Mouse (Mus musculus): ENCODE data around the gene Msi2.

Msi2 gene

DNA sequence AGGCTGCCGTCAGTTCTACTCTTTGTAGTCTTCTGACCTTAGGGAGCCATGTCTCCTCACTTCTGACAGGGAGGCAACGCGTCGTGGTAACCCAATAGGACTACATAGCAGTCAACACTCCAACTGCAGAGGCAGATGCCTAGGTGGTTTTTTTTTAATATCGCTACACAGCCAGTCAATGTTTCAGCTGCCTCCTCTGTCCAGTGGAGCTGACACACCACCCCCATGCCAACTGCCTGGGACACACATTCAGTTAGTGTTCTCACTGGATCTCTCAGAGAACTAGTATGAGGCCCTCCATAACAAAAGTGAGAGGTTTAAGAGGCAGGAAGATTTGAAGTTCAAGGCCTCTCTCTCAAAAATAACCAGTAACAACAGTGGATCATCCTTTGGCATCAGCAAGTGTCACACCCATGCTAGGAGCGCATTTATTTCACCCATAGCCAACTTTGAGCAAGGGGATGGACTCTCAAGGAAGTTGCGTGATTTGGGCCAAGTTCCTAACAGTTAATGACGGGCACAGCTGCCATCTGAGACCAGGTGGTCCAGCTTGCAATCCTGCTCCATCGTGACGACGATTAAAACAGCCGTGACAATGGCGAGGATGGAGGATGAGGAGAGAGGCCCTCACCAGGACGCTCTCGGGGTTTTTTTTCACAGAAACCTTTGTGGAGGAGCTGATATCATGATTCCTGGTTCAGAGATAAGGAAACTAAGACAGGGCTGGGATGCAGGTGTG is 8.3 kb downstream of the Msi2 start:
- no peak for DNase-seq

GRCm38 (mm10) chr11:88707228-88707775 is 11.0 kb downstream of the Msi2 start:
- DNase-seq, result no peak

DNA sequence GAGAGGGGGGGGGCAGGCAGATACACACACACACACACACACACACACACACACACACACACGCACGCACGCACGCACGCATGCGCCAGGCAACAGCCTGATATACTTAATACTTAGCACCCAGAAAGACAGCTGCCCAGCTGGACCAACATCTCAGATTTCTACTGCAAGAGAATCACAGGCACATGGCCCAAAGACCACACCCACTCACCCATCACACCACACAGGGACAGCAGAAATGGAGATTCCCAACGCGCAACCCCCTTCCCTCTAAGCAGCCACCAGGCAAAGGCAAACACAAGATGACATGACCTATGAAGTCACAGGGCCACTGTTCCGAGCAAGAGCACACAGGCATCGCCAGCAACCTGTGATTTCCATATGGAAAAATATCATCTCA is 13.6 kb downstream of the Msi2 start:
- DNase-seq, result no peak

GRCm38 (mm10) chr11:88703220-88703619 is 15.1 kb downstream of the Msi2 start:
- DNase-seq, result no peak

GRCm38 (mm10) chr11:88701976-88702659 is 16.2 kb downstream of the Msi2 start:
- no peak for DNase-seq

DNA sequence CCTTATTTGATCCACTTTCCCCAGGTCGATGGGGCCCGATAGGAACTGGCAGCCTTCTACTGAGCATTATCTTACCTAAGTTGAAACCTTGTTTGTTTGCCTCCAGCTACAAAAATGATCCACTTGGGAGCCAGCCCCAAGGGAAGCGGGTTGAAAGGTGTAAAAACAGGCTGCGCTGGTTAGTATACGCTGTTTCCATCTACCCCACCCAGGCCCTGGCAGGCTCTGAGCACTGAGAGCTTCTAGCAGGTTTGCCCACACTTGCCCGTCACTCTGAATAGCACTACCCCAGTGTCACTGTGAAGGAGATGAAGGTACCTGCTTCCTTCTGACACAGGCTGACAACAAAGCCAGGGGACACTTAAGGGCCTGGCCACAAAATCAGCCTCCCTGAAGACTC is 17.3 kb downstream of the Msi2 start:
- DNase-seq, result no peak

DNA sequence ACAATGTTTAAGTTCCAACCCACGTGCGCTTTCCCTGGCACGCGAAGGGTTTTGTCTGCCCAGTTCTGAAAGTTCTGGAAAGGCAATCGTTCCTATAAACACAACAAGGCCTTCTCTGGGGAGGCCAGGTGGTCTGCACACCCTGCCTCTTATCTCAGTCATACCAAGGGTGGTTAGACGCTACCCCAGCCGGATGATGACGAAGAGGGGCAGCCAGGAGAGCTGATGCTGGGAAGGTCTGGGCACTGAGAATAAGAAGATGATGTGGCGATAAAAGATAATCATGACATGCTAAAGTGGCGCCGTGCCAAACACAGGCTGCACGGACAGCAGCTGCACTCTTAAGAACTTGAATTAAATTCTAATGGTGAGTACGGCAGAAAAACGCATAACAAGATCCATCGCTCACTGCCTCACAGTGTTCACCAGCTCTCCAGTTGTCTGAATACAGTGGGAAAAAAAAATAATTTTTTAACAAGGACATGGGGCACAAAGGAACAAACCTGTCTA is 18.1 kb downstream of the Msi2 start:
- DNase-seq, result no peak

DNA sequence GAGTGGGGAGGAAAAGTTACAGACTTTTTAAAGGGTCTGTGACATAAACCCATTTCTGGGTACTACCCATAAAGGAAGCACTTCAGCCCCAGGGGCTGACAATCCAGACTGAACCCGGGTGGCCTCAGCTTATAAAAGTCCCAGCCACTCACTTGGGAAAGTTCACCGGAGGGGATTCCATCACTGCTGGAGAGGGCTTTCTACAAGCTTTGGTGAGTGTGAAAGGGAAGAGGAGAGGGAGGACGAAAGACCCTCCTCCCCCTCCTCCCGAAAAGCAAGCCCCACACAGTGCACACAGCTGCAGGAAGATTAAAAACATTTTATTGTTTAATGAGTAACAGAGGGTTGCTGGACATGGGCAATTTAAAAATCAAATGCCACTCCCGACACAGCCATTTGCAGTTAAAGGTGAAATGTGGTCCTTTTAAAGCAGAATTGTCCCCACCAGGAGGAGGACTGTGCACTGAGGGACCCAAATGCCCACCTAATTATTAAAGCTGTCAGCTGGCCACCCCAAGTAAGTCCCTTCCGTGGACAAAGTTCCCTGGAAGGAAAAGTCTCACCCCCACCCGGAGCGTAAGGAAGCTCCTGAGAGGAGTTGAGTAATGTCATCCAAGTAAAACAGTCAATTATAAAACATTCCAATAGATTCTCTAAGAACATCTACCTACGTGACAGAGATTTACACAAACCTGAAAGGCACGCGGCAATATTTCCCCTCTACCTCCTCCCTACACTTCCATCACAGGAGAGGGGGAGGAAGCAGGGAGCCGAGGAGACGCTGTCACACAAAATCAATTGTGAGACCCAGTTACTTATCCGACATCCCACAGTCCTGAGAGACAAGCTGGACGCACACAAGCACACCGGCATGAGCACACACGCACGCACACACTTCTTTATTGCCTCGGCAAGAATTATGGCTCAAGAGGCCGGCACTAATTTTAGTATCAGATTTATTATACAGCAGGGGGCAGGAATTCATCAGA is 24.1 kb downstream of the Msi2 start:
- no peak for DNase-seq

GRCm38 (mm10) chr11:88693002-88693769 is 25.1 kb downstream of the Msi2 start:
- DNase-seq, result no peak

GRCm38 (mm10) chr11:88692374-88692773 is 25.9 kb downstream of the Msi2 start:
- DNase-seq, result peak; percentile 60

DNA sequence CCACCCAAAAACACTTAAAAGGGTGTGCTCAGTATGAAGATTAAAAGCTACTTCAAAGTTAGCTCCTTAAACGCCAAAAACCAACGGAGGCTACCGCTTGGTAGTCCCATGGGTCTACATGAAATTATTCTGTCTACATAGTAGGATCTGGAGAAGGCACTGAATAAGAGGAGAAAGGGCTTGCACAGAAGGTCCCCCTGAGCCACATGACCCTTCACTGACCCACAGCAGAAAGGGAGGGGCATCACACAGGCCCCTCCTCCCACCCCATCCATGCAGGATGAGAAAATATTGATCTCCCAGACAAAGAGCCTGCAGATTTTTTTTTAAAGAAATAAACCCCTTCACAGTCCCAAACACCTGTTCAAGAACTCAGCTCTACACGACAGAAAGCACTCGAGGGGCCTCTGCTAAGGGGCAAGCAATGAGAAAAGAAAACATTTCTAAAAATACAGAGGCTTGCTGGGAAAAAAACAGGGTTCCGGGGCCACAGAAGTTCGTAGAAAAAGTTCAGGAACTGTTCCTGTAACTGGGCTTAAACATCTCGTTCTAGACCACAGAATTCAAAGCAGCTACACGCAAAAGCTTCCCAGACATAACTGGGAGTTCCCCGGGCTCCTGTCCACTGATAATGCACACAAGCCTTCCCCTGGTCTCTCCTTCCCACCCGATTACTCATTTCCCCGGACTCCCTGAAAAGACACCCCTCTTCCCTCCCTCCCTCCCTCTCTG is 27.6 kb downstream of the Msi2 start:
- DNase-seq, result peak; percentile 30

DNA sequence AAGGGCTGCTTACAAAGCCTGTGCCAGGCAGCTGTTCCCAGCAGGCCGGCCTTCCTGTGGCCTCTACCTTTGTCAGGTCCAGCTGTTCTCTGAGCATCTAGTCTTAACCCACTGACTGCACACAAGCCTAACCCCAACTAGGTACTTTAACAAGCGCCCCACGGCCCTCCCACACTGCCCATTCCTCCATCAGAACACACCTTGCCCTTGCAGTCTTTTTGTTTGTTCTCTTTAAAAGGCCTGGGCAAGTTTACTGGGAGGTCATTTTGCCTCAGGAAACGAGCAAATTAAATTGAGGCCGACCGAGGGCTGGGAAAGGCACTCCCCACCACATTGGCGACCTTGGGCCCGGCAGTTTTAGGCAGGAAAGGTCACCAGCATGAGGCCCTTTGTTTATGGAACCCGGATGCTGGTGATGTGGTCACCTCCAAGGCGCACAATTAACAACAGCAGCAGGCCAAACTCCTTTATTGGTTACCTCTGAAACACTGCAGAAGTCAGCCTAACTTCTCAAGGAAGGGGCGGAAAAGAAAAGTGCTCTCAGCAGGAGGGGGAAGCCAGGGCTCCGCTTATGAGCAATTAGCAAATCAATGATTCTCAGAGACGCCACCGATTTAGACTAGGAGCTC is 28.4 kb downstream of the Msi2 start:
- no peak for DNase-seq

- no peak for DNase-seq
These were observed 29.7 kb downstream of the Msi2 start for GRCm38 (mm10) chr11:88688644-88689043.

DNA sequence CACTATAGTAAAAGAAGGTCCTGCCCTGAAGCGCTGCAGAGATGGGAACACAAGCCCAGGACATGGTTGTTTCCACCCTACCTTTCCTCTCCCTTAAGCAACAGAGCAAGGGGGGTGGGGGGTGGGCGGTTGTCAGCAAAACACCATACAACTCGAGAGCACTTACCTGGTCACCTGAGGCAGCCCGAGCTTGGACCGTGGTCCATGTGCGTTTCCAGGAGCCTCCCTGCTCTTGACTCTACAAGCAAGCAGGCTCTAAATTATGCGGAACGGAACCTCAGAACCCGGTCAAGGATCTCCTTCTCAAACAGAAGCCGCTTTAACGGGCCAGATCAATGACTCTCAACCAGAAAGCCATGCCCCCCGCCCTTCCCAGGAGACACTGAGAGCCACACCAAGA is 30.6 kb downstream of the Msi2 start:
- no peak for DNase-seq

DNA sequence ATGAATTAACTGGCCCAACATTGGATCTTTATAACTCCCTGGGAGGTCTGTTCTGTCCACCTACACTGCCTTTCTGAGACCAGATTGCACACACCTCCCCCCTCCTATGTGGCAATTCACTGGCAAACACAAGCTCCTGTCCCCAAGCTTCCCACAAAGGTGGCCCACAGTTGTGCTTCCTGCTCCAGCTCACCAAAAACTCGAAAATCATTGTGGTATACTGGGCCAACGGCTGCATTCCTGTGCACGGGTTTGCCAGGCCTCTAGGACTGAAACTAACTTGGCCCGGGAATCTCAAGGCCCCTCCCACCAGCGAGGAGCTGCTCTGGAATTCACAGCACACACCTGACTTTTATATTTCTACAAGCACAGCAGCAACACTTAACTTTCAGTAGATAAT is 31.3 kb downstream of the Msi2 start:
- no peak for DNase-seq

DNA sequence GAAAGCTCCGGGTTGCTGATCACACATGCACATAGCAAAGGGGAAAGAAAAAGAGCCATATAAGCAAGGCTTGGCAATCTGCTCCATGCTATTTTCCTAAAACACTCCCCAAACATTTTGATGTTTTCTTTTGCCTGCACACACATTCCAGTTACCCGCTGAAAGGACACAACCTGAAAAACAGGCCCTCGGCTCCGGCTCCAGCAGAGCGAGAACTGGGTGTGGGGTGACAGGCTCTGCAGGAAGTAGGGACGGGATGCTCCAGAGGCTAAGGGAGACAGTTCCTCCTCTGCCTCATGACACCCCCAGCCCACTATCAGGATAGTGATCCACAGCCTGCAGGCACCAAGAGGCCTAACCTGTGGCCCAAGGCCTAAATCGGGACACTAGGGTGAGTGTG is 32.3 kb downstream of the Msi2 start:
- no peak for DNase-seq

GRCm38 (mm10) chr11:88683026-88683770 is 35.1 kb downstream of the Msi2 start:
- DNase-seq, result peak; percentile 32

- DNase-seq, result no peak
These were observed 41.0 kb downstream of the Msi2 start for GRCm38 (mm10) chr11:88677350-88677749.

GRCm38 (mm10) chr11:88676597-88676996 is 41.7 kb downstream of the Msi2 start:
- no peak for DNase-seq

All from thymus, postnatal 4 days (tissue).